Mouse (Mus musculus): ENCODE measurements around the gene Frs3. TPM values are rescaled to one million over a fixed set of nuclear protein-coding genes. Genes with fewer than 3 reads are reported as not detected.

Frs3 gene
- polyA plus RNA-seq, 1 experiment, result 28.9 TPM

DNA sequence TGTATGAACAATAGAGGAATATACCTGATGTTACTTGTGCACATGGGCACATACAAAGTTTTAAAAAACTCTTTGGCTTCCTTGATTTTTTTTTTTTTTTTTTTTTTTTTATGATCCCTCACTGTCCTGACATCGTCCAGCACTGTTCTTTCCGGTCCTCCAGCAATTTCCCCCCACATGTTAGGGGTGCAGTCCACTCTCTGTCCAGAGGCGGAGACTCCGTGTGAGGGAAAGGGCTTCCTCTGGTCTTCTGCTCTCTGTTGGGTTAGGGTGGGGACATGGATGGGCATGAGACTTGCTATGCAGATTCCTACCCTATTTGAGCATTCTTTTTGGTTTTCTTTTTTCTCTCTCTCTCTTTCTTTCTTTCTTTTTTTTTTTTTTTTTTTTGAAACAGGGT is 30.9 kb upstream of the Frs3 start:
- no peak for TF ChIP-seq CTCF (conservative IDR thresholded peaks at IDR 0.05; ENCODE audit: insufficient read depth, insufficient read length, low read depth, low read length)
- Histone ChIP-seq H3K27ac (ENCODE audit: insufficient read depth, low read depth, low read length) (no peak overlapping the region), H3K27me3 (replicated peaks; ENCODE audit: control insufficient read depth, insufficient read depth, low read length) (no peaks in the 10 kb centered on the region), H3K4me1 (ENCODE audit: control insufficient read depth, insufficient read depth, low read length) (no peaks in the 10 kb centered on the region), H3K4me3 (ENCODE audit: insufficient read depth, low read depth, low read length) (no peak overlapping the region), H3K36me3 (ENCODE audit: control insufficient read depth, insufficient read depth, low read length) (no peaks in the 10 kb centered on the region)
- WGBS, result 68% methylated on average over 4 of the region's 4 CpGs
- DNase-seq, result no peak

DNA sequence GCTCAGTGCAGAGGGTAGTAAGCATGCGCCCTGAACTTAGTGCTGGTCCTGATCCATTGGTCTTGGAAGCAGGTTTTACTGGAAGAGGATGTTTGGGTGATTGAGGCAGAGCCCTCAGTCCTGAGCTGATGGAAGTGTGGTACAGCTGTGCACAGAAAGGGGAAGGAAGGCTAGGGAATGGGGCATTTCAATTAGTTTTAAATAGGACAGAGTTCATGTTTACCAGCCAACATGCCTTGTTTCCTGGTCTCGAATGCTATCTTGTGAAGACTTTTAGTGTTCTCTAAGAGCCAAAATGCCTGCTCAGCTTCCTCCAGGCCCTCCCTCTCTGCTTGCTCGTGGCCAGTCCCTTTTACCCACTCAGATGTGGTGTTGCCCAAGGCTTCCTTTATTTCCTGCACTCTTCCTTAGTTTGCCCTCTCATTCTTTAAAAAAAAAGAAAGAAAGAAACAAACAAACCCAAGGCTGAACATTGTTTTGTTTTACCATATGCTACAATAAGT is 30.0 kb upstream of the Frs3 start:
- TF ChIP-seq CTCF (conservative IDR thresholded peaks at IDR 0.05; ENCODE audit: insufficient read depth, insufficient read length, low read depth, low read length) (no peak), POLR2A (IDR thresholded peaks at IDR 0.05; ENCODE audit: low read depth, low read length) (no peak)
- no peak overlapping the region for H3K27ac ChIP-seq (ENCODE audit: insufficient read depth, low read depth, low read length)
- no peaks in the 10 kb centered on the region for H3K27me3 ChIP-seq (replicated peaks; ENCODE audit: control insufficient read depth, insufficient read depth, low read length)
- WGBS, result 82% methylated on average over 3 of the region's 3 CpGs
- H3K4me3 ChIP-seq (ENCODE audit: insufficient read depth, low read depth, low read length), result no peak overlapping the region
- no peaks in the 10 kb centered on the region for H3K36me3 ChIP-seq (ENCODE audit: control insufficient read depth, insufficient read depth, low read length)
- peaks cover 4% of the 10 kb centered on the region; the same call in 1 of the 2 replicates for H3K4me1 ChIP-seq (ENCODE audit: control insufficient read depth, insufficient read depth, low read length)
- DNase-seq, result no peak

DNA sequence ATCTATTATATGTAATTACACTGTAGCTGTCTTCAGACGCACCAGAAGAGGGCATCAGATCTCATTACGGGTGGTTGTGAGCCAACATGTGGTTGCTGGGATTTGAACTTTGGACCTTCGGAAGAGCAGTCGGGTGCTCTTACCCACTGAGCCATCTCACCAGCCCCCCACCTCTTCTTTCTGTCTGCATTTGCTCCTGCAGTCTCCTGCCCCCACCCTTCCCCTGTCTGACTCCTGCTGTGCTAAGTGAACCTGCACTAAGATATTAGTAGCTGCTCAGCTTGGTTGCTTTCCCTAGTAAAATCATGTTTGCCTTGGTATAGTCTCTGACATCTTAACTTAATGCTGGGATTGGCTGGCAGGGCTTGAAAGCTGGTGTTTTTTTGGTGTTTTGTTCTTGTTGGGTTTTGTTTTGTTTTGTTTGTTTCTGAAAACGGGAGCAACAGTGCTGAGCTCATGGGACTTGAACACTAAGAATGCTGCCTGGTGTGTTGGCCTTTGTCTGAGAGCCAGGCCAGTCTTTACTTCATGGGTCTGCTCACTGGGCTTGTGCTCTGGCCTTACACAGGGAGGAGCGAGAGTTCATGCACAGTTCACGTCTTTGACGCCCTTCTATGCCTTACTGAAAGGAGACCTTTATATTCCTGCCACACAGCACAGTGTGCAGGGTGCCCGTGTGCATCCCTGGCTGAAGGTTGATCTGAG is 25.7 kb upstream of the Frs3 start:
- Histone ChIP-seq H3K36me3 (ENCODE audit: control insufficient read depth, insufficient read depth, low read length) (no peaks in the 10 kb centered on the region), H3K4me1 (ENCODE audit: control insufficient read depth, insufficient read depth, low read length) (peaks cover 4% of the 10 kb centered on the region; the same call in 1 of the 2 replicates), H3K27me3 (replicated peaks; ENCODE audit: control insufficient read depth, insufficient read depth, low read length) (no peaks in the 10 kb centered on the region), H3K4me3 (ENCODE audit: insufficient read depth, low read depth, low read length) (no peak overlapping the region), H3K27ac (ENCODE audit: insufficient read depth, low read depth, low read length) (no peak overlapping the region)
- 69% methylated on average over 9 of the region's 9 CpGs for WGBS
- DNase-seq, result no peak
- TF ChIP-seq CTCF (conservative IDR thresholded peaks at IDR 0.05; ENCODE audit: insufficient read depth, insufficient read length, low read depth, low read length) (no peak), POLR2A (IDR thresholded peaks at IDR 0.05; ENCODE audit: low read depth, low read length) (no peak)

DNA sequence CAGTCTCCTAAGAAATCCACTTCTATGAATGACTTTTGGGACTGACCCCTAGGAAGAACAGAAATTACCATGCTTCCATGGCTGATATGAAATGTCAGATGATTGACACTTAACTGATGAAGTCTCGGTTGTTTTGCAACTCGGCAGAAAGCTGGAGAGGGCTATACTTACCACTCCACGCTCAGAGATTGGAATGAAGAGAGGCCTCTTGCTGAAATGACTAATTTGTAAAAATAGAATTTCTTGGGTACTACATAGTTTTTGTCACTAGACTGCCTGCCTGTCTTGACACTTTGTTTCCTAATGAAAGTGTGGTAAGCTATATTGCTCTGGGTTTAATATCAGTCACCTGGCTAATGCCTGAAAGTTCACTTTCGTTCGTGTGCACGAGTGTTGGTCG is 24.4 kb upstream of the Frs3 start:
- no peak for TF ChIP-seq POLR2A (IDR thresholded peaks at IDR 0.05; ENCODE audit: low read depth, low read length)
- TF ChIP-seq CTCF (conservative IDR thresholded peaks at IDR 0.05; ENCODE audit: insufficient read depth, insufficient read length, low read depth, low read length), result no peak
- no peak for DNase-seq
- H3K36me3 ChIP-seq (ENCODE audit: control insufficient read depth, insufficient read depth, low read length), result no peaks in the 10 kb centered on the region
- H3K4me1 ChIP-seq (ENCODE audit: control insufficient read depth, insufficient read depth, low read length), result peaks cover 4% of the 10 kb centered on the region; the same call in 1 of the 2 replicates
- H3K27ac ChIP-seq (ENCODE audit: insufficient read depth, low read depth, low read length), result no peak overlapping the region
- 39% methylated on average over 7 of the region's 7 CpGs for WGBS
- no peaks in the 10 kb centered on the region for H3K27me3 ChIP-seq (replicated peaks; ENCODE audit: control insufficient read depth, insufficient read depth, low read length)
- H3K4me3 ChIP-seq (ENCODE audit: insufficient read depth, low read depth, low read length), result no peak overlapping the region

DNA sequence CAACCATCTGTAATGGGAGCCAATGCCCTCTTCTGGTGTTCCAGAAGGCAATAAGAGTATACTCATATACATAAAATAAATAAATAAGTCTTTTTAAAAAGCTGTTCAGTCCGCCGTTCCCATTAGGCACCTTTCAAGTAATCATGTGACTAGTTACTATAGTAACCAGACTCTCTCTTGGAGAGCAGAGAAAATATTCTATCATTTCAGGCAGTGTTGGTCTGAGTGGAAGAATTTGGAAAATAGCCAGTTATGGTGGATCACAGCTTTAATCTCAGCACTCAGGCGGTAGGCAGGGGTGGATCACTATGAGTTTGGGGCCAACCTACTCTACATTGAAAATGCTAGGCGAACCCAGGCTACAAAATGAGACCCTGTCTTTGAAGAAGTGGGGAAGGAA is 19.7 kb upstream of the Frs3 start:
- TF ChIP-seq POLR2A (IDR thresholded peaks at IDR 0.05; ENCODE audit: low read depth, low read length), result no peak
- no peak for TF ChIP-seq CTCF (conservative IDR thresholded peaks at IDR 0.05; ENCODE audit: insufficient read depth, insufficient read length, low read depth, low read length)
- Histone ChIP-seq H3K36me3 (ENCODE audit: control insufficient read depth, insufficient read depth, low read length) (no peaks in the 10 kb centered on the region), H3K4me3 (ENCODE audit: insufficient read depth, low read depth, low read length) (no peak overlapping the region), H3K27ac (ENCODE audit: insufficient read depth, low read depth, low read length) (no peak overlapping the region), H3K4me1 (ENCODE audit: control insufficient read depth, insufficient read depth, low read length) (peaks cover 3% of the 10 kb centered on the region; the same call in 1 of the 2 replicates), H3K27me3 (replicated peaks; ENCODE audit: control insufficient read depth, insufficient read depth, low read length) (no peaks in the 10 kb centered on the region)
- no peak for DNase-seq
- 68% methylated on average over 4 of the region's 4 CpGs for WGBS

DNA sequence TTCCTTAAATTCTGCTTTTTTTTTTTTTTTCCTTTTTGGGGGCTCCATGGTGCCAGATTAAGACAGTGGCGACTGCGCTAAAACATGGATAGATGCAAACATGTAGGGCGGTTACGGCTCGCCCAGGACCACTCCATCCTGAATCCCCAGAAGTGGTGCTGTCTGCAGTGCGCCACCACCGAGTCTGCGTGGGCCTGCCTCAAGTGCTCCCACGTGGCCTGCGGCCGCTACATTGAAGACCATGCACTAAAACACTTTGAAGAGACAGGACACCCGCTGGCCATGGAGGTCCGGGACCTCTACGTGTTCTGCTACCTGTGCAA is 16.9 kb upstream of the Frs3 start:
- H3K4me1 ChIP-seq (ENCODE audit: control insufficient read depth, insufficient read depth, low read length), result peaks cover 3% of the 10 kb centered on the region; the same call in 1 of the 2 replicates
- WGBS, result 44% methylated on average over 14 of the region's 14 CpGs

DNA sequence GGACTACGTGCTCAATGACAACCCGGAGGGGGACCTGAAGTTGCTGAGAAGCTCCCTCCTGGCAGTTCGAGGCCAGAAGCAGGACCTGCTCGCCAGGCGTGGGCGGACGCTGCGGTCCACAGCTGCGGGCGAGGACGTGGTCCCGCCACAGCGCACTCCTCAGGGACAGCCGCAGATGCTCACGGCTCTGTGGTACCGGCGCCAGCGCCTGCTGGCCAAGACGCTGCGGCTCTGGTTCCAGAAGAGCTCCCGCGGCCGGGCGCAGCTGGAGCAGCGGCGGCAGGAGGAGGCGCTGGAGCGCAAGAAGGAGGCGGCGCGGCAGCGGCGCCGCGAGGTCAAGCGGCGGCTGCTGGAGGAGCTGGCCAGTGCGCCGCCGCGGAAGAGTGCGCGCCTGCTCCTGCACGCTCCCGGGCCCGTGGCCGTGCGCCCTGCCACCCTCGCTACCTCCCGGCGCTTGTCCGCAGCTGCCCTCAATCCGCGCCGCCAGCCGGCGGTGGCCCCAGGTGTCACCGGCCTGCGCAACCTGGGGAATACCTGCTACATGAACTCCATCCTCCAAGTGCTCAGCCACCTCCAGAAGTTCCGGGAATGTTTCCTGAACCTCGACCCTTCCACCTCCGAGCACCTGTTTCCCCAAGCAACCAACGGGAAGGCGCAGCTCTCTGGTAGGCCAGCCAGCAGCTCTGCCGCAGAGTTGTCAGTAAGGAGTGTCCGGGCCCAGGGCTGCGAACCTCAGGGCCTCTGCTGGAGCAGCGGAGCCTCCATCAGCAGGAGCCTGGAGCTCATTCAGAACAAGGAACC is 16.3 kb upstream of the Frs3 start:
- Histone ChIP-seq H3K4me1 (ENCODE audit: control insufficient read depth, insufficient read depth, low read length) (peaks cover 3% of the 10 kb centered on the region; the same call in 1 of the 2 replicates), H3K27ac (ENCODE audit: insufficient read depth, low read depth, low read length) (0 out of 2 replicates have a peak overlapping the region, but pooled peaks have one; percentile 9), H3K27me3 (replicated peaks; ENCODE audit: control insufficient read depth, insufficient read depth, low read length) (no peaks in the 10 kb centered on the region), H3K4me3 (ENCODE audit: insufficient read depth, low read depth, low read length) (peak overlapping the region; percentile 46), H3K36me3 (ENCODE audit: control insufficient read depth, insufficient read depth, low read length) (no peaks in the 10 kb centered on the region)
- 6% methylated on average over 68 of the region's 68 CpGs for WGBS
- peak; percentile 81 for DNase-seq
- TF ChIP-seq POLR2A (IDR thresholded peaks at IDR 0.05; ENCODE audit: low read depth, low read length) (no peak), CTCF (conservative IDR thresholded peaks at IDR 0.05; ENCODE audit: insufficient read depth, insufficient read length, low read depth, low read length) (no peak)

More for the DNA sequence above, 16.9 kb upstream of the Frs3 start:
- no peaks in the 10 kb centered on the region for H3K27me3 ChIP-seq (replicated peaks; ENCODE audit: control insufficient read depth, insufficient read depth, low read length)
- no peak overlapping the region for H3K27ac ChIP-seq (ENCODE audit: insufficient read depth, low read depth, low read length)
- TF ChIP-seq POLR2A (IDR thresholded peaks at IDR 0.05; ENCODE audit: low read depth, low read length) (no peak), CTCF (conservative IDR thresholded peaks at IDR 0.05; ENCODE audit: insufficient read depth, insufficient read length, low read depth, low read length) (no peak)
- DNase-seq, result no peak
- H3K36me3 ChIP-seq (ENCODE audit: control insufficient read depth, insufficient read depth, low read length), result no peaks in the 10 kb centered on the region
- peak overlapping the region; percentile 46 for H3K4me3 ChIP-seq (ENCODE audit: insufficient read depth, low read depth, low read length)
